22 mouse cellular contexts compared by ENCODE assay signal in the genomic region with DNA sequence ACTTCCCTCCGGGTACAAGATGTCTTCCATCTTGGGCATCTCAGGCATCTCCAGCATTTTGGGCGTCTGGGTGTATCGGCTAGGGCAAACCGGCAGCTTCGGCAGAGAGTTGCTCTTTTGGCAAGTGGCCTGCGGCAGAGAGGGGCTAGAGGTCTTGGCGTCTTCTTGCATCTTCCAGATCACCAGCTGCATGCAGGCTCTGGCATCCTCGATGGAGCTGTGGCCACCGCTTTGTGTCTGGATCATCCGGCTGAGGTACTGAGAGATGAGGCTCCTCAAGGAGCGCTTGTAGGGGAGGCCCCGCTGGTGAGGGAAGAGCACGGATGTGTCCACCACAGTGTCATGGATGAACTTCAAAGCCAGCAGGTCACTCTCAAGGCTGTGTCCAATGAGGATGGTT.
"Had no signal": no experiment of that assay in that cellular context is flagged by ENCODE, and none has a peak within 500 bp of the region (broad histone marks: within the 10 kb centered on the region; RNA-seq: fewer than 3 reads in every experiment).

No protein-coding gene starts in this region.

- H3K9me3 ChIP-seq: intestine, embryonic 15.5 days; limb, embryonic 10.5 days had no signal

- DNase-seq: gastrocnemius, adult 2 months; gastrocnemius, postnatal 10 days; gastrocnemius, postnatal 25 days; heart, postnatal 10 days; heart, postnatal 4 days; kidney, adult 18-20 months; kidney, adult 8-10 months; kidney, postnatal 10 days; kidney, postnatal 25 days; kidney, postnatal 4 days; liver; liver, embryonic 13.5 days had no signal

- H3K9ac ChIP-seq: heart, embryonic 12.5 days; hindbrain, embryonic 12.5 days; hindbrain, embryonic 14.5 days; intestine, embryonic 15.5 days; limb, embryonic 12.5 days; liver, embryonic 13.5 days had no signal

- H3K27me3 ChIP-seq: heart, embryonic 12.5 days; hindbrain, embryonic 12.5 days; intestine, embryonic 15.5 days; limb, embryonic 12.5 days; liver, embryonic 13.5 days had no signal

- H3K4me3 ChIP-seq: gastrocnemius, adult 2 months; heart, embryonic 10.5 days; heart, embryonic 12.5 days; hindbrain, embryonic 10.5 days; hindbrain, embryonic 12.5 days; intestine, embryonic 15.5 days; layer of hippocampus, adult 2 months; left cerebral cortex, adult 2 months; limb, embryonic 10.5 days; limb, embryonic 12.5 days; liver, embryonic 13.5 days had no signal

- H3K27ac ChIP-seq: gastrocnemius, adult 2 months; heart, embryonic 10.5 days; hindbrain, embryonic 10.5 days; hindbrain, embryonic 12.5 days; hindbrain, embryonic 14.5 days; intestine, embryonic 15.5 days; layer of hippocampus, adult 2 months; left cerebral cortex, adult 2 months; limb, embryonic 10.5 days; limb, embryonic 12.5 days; liver, embryonic 13.5 days had no signal

- H3K4me1 ChIP-seq: heart, embryonic 10.5 days; heart, embryonic 12.5 days; hindbrain, embryonic 10.5 days; hindbrain, embryonic 12.5 days; intestine, embryonic 15.5 days; limb, embryonic 10.5 days; limb, embryonic 12.5 days; liver, embryonic 13.5 days had no signal

- H3K36me3 ChIP-seq: heart, embryonic 10.5 days; heart, embryonic 12.5 days; hindbrain, embryonic 10.5 days; hindbrain, embryonic 12.5 days; intestine, embryonic 15.5 days; limb, embryonic 10.5 days; limb, embryonic 12.5 days; liver, embryonic 13.5 days had no signal
